Mouse (Mus musculus) spleen, adult 12 weeks (tissue): Measurements from ENCODE around the gene Cox8c.

Experiments used
- DNase-seq: peaks from one replicate; pipeline ENCODE4 v3.0.0; 2022; ENCODE audit warnings: low spot score

Cox8c gene

DNA sequence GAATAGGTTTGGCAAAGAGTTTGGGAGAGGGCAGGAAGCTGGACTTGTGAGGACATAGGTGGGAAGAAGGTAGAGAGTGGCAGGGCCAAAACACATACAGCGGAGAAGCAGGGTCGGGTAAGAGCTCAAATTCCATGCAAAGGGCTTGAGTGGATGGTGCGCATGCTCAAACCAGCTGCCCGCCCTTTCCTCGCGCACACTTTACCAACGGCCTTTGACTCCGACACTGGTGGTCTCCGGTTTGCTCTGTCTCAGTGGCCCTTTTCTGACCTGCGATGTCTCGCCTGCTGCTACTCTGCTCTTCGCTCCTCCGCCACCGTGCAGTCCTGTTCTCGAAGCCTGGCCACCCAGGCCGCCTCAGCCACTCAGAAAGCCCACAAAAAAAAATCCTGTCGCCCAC lies at the start of gene Cox8c:
TSS of gene Cox8c (plus strand) at position 226 of the 400 bp plus-strand sequence.
- DNase-seq: no peak

DNA sequence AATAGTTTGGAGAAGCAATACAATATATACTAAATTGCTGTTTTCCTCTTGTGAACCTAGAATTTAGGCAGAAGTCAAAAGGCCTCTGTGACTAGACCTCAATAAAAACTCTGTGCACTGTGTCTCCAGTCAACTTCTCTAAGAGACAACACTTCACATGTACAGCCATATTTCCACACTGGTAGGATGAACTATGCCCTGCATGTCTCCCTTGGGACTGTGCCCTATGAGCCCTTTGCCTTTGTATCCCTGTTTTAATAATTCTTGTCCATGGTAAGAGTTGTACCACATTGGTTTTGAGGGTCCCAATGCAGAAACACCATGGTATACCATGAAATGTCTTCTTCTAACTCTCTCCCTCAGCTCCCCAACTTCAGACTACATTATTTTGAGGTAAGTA lies 38.3 kb upstream of the Cox8c start:
- DNase-seq: no peak

DNA sequence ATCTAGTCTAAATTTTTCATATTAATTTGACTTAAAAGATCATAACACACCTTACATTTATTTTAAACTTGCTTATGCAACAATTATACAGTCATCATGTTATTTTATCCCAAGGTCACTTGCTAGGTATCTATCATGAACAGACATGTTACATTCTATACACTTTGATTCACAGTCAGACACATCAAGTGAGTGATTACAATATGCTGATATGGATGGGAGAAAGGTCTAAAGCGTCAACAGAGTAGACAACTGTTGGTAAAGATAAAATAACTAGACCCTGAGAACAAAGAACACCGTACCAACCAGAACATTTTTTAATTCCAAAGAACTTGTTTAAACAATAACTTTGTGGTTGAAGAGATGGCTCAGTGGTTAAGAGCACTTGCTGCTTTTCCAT lies 29.3 kb upstream of the Cox8c start:
- no peak for DNase-seq

GRCm38 (mm10) chr12:102870527-102870926 lies 28.6 kb upstream of the Cox8c start:
- no peak for DNase-seq

GRCm38 (mm10) chr12:102877301-102878030 lies 21.6 kb upstream of the Cox8c start:
- peak; percentile 42 for DNase-seq

DNA sequence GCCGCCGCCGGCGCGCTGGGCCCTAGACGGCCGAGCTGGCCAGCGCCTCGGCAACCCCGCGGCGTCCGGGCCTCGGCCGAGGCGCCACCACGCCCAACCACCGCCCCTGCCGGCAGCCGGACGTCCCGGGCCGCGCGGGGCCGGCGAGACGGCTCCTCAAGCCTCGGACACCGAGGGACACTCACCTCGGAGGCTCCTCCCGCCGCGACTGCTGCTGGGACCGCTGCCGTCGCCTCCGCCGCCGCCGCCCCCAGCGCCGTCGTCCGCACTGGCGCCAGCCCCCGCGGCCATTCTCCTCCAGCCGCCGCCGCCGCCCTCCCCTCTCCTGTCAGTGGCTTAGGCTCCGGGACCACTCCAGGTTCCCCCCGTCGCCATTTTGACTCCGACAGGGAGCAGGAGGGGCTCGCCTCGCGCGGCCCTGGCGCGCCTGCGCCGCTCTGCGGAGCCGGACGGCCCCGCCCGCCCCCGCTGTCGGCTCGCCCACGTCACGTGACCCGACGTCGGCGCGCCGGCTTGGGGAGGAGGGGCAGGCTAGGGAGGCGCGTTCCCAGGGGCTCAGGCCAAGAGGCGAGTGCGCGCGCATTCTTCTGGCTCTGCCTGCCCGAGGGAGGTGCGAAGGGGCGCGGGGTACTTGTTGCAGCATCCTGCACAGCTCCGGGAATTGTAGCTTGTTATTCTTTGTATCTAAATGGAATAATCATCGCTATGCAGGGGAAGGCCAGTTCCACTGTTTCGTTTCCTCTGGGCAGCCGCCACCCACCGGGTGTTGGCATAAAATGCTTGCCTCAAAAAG lies 20.9 kb upstream of the Cox8c start, which contains the start of gene Btbd7:
TSS of gene Btbd7 (minus strand) at position 441 of the 793 bp plus-strand sequence.
- DNase-seq: peak; percentile 91

DNA sequence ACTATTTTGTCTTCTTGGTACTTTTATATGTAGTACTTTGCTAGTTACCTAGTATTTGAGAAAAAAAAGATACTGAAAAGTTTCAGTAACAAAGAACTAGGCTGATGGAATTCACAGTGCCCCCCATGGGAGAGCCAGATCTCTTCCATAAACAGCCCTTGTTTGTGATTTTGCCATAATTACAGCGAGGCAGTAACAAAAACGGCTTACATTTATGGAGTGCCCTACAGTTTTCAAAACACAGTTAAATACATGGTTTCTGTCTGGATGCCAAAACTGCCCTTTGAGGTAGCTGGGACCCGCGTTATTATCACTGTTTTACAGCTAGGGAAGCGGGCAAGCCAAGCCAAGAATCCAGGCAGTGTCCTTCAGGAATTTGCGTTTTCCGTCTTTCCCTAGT lies 20.2 kb upstream of the Cox8c start:
- no peak for DNase-seq

DNA sequence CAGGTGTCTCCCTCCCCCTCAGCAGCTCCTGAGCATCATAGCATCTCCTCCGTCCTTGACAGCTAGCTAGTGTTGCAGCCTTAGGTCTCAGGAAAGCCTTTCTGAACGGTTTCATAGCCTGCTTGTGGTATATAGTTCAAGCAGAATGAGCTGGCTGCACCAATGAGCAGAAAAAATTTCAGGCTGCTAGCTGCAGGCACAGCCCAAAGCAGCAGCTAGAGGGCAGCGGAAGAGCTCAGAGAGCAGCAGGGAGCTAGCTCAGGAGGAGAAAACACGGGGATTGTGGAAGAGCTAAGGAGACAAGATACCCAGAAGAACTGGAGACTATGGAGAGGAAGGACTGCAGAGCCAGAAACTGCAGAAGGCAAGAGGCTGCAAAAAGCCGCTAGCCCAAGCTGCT lies 13.4 kb upstream of the Cox8c start:
- no peak for DNase-seq

DNA sequence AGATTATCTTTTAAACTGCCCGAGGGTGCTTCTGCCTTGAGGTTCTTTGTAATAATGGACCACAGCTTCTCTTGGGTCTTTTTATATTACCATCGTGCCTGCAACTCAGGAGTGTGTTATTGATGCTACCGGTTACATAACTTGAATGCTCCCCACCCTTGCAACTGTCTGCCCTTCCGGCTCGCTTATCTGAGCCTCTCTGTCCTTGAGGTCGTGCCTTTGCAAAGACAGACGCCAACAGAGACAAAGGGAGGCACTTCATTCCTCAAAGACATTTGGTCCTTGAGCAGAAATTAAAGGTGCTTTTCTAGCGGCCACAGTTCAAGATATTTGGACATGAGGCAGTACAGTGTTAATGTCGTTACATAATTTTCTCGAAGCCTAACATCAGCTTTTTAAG lies 11.8 kb upstream of the Cox8c start:
- no peak for DNase-seq

- DNase-seq: no peak
Observed at GRCm38 (mm10) chr12:102888568-102888967, 10.5 kb upstream of the Cox8c start.

GRCm38 (mm10) chr12:102908191-102908590 lies 9.1 kb downstream of the Cox8c start:
- DNase-seq: no peak

DNA sequence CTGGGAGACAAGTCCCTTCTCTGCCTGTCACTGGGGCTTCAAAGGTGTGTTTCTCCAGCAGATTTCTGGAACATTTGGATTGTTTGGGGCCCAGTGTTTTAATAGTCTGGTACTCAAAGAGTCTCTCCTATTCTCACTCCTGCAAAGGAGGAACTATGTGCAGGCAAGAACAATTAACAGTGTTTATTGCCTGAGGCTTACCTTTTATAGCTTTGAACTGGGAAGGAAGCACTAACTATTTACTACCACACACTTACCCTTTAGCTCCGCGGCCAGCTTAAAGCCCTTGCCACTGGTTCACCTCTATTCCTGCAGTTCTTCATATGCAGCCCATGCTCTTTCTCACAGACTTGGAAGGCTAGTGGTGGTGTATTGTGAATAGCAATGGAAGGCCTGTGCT lies 17.0 kb downstream of the Cox8c start:
- DNase-seq: no peak

GRCm38 (mm10) chr12:102929764-102930163 lies 30.6 kb downstream of the Cox8c start:
- DNase-seq: no peak

DNA sequence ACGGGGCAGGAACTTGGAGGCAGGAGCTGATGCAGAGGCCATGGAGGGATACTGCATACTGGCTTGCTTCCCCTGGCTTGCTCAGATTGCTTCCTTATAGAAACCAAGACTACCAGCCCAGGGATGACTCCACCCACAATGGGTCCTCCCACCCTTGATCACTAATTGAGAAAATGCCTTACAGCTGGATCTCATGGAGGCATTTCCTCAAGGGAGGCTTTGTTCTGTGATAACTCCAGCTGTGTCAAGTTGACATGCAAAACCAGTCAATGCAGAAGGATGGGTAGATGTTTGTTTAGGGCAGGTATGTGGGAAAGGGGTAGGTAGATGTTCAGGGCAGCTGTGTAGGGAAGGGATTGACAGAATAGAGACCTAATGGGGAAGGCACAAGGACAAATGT lies 31.2 kb downstream of the Cox8c start:
- DNase-seq: no peak

DNA sequence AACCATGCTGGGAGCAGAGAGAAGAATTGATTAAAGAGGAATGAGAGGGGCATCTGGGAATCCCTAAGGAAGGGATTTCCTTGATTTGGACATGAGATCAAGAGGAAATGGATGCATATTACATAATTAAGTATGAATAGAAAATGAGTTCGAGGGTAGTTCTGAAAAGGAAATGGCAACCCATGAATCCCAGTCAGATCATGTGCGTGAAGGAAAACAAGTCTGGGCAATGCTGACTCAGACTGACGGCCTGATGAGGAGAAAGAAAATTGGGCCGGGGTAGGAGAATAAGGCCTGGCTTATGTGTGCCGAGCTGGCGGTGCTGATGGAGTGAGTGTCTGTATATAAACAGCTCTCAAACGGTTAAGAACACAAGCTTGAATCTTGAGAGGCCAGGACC lies 31.7 kb downstream of the Cox8c start:
- no peak for DNase-seq

GRCm38 (mm10) chr12:102935892-102936291 lies 36.8 kb downstream of the Cox8c start:
- DNase-seq: no peak

GRCm38 (mm10) chr12:102945571-102945970 lies 46.5 kb downstream of the Cox8c start:
- DNase-seq: no peak

DNA sequence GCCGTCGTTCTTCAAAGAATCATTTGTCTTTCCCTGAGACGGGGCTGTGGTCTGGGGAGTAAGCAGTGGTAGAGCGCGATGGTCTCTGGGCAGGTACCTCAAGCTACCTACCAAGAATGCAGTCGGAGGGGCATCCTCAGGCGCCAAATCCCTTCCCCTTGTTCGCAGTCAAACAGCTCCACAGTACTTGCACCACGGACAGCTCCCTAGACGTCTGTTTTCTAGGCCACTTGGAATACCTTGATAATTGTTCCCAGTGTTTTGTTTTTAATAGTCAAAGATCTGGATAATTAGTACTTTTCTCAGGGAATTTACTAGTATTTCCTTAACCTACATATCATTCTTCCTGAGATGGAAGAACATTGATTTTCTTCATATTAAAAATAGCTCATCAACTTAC lies 48.7 kb downstream of the Cox8c start:
- DNase-seq: no peak

GRCm38 (mm10) chr12:102948778-102949394 lies 49.8 kb downstream of the Cox8c start, which contains the start of gene Unc79:
TSS of gene Unc79 (plus strand) at chr12:102948859.
- no peak for DNase-seq

- DNase-seq: no peak
Observed at GRCm38 (mm10) chr12:102949395-102950208, 50.5 kb downstream of the Cox8c start.
